Mouse (Mus musculus) thymus, adult 2 months (tissue): ENCODE results near the gene Myo7a.

Experiments
- CTCF ChIP-seq: fragments of 200-500 bp; IDR thresholded peaks from 2 replicates; pipeline ENCODE4 v1.5.1; 2012; ENCODE audit warnings: mild to moderate bottlenecking, control low read depth, low read length, moderate library complexity, borderline replicate concordance; ENCODE audit not compliant: control insufficient read depth, poor library complexity, insufficient read depth; ENCODE audit errors: extremely low read depth
- POLR2A ChIP-seq: fragments of 200-500 bp; IDR thresholded peaks from 2 replicates; pipeline ENCODE4 v1.6.1; 2012; ENCODE audit warnings: mild to moderate bottlenecking, low read length, control low read depth, moderate library complexity; ENCODE audit not compliant: control insufficient read depth, poor library complexity, insufficient read depth; ENCODE audit errors: extremely low read depth

GRCm38 (mm10) chr7:98146447-98146845, 27.1 kb upstream of the Myo7a start:
- TF ChIP-seq CTCF (no peak), POLR2A (no peak)
